Mouse (Mus musculus) right cerebral cortex, adult 2 months (tissue): Measurements from ENCODE around the gene Chd6.

Experiments used
- DNase-seq, 2 experiments: peaks; one replicate each; pipeline ENCODE4 v3.0.0; 2021 to 2022; ENCODE audit warnings: low spot score in 2 of 2

The Chd6 gene

DNA sequence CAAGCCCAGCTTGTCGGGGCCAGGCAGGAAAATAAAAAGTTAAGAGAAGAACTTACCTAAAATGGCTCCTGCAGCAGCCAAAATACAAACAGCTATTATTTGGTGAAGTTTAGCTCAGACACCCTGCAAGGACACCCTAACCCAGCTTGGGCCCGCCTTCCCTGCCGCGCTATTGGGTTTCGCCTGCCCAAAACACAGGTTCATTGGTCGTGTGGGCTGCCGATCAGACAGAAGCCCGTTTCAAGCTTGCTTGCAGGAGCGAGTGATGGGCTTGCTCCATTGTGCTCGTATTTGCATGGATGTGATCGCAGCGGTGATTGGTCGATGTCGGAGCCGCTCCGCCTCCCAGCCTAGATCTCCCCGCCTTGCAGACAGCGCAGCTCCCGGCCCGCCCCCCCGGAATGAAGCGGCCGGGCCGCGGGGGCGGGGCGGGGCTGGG lies at the start of gene Chd6:
Chd6 (minus strand) TSS at position 143 of the 439 bp plus-strand sequence.
- DNase-seq, result peak; percentile 99 to 100

DNA sequence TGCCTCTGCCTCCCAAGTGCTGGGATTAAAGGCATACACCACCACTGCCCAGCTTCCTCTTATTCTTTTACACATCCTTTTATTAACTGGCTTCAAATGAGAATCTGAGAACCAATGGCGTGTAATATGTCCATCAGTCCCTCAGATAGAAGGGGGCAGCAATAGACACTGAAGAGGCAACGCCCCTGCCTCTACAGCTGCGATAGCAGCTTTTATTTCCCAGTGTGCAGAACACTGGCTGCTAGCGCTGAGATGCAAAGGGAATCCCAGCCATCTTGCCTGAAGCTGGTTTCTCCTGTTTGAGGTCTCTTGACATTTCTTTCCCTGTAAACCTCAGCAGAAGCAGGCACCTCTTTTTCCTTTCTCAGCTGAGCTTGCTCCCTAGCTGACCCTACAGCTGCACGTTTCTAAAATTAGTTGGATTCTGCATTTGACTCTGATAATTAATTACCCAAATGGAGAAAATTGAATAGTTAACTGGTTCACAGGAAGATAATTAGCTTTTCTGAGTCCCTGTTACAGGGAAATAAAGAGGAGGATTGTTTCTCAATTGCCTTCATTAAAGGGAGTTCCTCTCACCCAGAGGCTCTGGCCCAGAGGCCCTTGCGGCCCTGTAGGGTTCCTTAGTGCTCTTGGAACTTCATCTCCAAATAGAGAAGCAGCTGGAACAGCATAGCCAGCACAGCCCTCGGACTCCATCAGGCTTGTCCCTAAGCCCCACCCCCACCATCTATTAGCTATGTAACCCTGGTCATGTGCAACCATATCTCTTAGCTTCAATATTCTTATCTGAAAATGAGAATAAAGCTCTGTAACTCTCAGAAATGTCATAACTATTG lies 41.3 kb upstream of the Chd6 start:
- DNase-seq, result no peak

DNA sequence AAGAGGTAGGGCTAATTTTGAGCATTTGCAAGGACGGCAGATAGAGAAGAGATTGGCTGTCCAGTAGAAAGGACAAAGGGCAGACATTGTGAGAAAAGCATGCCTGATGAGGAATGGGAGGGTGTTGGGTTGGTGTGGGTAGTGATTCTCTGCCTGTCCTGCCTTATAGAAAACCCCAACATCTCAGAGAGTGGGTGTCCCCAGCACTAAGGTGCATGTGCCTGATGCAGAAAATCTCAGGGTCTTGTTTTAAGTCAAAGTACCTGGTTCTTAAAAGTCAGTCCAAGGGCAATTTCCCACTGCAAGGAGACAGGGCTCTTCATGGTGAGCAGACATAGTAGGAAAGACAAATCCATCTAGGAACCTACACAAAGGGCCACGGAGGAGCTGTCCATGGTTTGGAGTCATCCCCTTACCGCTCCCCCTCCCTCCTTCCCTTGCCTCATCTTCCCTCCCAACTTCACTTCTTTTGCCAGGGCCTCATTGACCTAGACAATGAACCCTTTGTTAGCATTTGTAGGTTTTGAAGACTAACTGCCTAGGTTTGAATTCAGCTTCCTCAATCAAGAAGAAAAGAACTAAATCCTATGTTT lies 39.6 kb upstream of the Chd6 start:
- DNase-seq, result no peak

DNA sequence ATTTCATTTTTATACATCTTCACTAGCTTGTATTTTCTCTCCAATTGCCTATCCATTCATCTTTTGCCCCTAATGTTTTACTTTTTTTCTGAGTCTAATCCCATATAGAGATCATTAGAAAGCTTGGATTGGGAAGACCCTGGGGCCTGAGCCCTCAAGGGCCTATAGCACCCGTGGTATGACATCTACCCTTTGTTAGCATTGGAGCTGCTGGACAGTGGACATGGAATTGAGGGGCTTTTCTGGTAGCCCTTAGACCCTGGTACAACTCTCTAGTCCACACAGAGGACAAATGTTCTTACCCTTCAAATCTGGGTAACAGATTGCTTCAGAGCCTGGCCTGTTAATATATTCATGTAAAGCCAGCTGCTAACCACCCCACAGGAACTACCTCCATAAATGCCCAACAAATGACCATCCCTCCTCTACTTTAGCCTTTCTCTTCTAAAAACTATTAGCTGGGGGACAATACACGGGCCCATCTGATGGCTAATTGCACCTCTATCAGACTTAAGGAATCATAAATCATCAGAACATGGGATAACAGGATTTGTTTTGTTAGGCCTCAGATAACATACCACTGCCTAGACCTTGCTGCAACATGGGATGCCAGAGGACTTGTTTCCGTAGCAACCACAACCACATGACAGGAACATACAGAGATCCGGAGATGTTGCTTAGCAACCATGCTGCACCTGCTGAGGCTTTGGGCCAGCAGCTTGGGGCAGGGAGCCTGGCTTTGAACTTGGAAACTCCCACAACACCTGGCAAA lies 39.0 kb upstream of the Chd6 start:
- peak; percentile 27 to 31 for DNase-seq

DNA sequence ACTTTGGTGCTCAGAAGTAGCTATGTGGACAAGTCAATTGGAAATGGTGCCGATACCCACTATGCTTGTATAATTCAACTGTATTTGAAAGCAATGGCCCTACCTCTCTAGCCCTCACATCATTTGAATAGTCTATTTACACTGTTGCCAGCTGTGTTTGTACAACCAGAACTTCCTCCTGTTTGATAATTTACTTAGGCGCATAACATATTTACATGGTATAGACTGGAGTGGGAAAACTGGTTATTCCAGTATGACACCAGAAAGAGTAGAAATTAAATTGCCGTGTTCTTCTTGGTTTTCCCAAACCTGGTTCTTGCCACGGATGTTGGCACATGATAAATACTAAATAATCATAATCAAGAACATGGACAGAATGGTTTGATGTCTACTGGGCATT lies 35.9 kb upstream of the Chd6 start:
- no peak for DNase-seq

- DNase-seq, result peak; percentile 58 to 65
Observed at GRCm38 (mm10) chr2:161138672-161139536, 30.0 kb upstream of the Chd6 start.

DNA sequence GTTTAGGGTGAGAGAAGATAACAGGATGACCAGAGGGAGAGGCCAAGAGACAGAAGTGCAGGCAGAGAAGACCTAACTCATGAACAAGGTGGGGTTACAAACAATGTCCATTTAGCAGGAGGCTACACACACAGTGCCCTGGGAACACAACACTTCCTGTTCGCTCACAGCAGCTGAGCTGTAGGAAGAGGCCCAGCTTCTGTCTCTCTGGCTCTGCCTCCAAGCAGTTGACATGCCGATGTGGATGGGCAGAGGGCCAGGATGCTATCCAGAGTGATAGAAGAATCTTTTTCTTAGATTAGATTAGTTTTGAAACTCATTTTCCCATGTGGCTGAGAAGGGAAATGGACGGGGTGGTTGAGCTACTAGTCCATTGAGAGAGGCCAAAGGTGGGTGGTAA lies 28.1 kb upstream of the Chd6 start:
- DNase-seq, result no peak

DNA sequence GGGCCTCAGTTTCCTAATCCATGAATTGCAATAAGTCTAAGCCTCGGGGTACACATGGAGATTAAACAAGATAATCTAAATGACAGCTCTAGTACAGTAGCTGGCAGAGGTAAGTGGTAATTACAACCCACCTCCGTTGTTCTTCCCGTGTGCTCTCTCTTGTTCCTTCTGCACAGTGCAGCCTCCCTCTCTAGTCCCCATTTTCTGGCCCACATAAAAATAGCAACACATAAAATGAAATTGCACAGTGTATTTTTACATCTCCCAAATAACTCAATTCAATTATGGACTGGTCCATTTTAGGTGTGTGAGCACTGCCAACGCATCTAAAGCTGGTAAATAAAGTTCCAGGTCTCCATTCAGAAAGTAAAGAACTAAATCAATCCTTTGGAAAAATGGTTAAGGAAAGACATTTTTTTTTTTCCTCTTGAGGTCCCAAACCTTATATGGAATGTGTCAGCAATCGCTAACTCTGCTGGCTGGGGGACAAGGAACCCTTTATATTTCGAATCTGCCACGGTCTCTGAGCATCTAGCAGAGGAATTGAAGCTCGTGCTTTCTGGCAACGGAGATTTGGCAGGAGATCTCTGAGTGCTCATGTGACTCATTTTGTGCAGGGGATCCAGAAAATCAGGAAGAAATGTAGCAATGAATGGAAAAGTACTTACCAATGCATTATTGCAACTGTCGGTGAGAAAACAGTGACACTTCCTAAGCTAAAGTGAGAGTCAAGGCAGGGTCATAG lies 19.7 kb upstream of the Chd6 start:
- DNase-seq, result peak; percentile 42 to 55

- DNase-seq, result no peak
Observed at GRCm38 (mm10) chr2:161112011-161112410, 3.1 kb upstream of the Chd6 start.

- DNase-seq, result peak in 1 of 2 experiments; percentile 59
Observed at GRCm38 (mm10) chr2:161109398-161109821, 535 bp upstream of the Chd6 start.

- DNase-seq, result peak in 1 of 2 experiments; percentile 37
Observed at GRCm38 (mm10) chr2:161108085-161108927, 569 bp downstream of the Chd6 start.

GRCm38 (mm10) chr2:161107236-161107635 lies 1.6 kb downstream of the Chd6 start:
- DNase-seq, result no peak

GRCm38 (mm10) chr2:161103769-161104168 lies 5.1 kb downstream of the Chd6 start:
- DNase-seq, result no peak

DNA sequence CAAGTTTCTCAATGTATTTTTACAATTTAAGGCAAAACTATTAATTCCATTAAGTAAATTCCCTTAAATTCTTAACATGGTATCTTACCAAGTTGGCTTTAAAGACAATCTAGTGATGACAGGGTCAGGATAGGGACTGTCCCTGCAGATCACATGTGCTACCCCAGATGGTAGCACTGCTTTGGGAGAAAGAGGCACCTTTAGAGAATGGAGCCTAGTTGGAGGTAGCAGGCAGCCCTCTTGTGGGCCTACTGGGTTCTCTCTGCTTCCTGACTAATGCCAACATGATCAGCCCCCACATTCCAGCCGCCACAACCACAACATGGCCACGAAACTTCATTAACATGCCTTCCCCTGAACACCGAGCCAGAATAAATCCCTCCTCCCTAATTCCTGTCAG lies 6.8 kb downstream of the Chd6 start:
- DNase-seq, result no peak

- no peak for DNase-seq
Observed at GRCm38 (mm10) chr2:161097746-161098145, 11.1 kb downstream of the Chd6 start.

- no peak for DNase-seq
Observed at GRCm38 (mm10) chr2:161090746-161091405, 18.0 kb downstream of the Chd6 start.

DNA sequence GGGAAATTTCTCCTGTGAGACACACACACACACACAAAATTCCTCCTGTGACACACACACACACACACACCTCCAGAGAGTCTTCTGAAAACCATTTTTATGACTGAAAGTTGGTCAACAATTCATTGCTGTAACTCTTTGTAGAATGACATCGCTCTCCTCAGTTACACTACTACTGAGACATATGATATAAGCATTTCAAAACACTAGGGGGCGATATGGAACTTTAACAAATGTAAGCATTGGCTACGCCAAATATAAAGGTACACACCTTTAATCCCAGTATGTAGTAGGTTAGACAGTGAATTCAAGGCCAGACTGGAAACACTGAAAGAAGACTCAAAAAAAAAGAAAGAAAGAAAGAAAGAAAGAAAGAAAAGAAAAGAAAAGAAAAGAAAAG lies 18.7 kb downstream of the Chd6 start:
- DNase-seq, result no peak

DNA sequence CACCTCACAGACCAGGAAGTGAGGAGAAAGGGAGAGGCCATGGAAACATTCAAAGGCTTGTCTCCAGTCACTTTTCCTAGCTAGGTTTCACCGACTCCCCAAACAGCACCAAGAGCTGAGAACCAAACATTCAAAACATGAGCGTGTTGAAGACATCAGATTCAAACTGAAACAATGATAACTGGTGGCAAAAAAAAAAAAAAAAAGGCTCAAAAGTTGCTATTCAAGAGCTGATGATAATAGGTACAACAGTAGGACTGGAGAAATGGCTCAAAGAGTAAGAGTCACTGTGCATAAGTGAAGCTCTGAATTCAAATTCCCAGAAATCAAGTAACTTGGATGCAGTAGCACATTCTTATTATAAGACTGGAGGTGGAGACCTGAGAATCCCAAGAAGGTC lies 30.3 kb downstream of the Chd6 start:
- DNase-seq, result no peak

- DNase-seq, result no peak
Observed at GRCm38 (mm10) chr2:161076262-161076661, 32.6 kb downstream of the Chd6 start.
